10 mouse cellular contexts compared by ENCODE assay signal in genomic region chr5:12562204-12562603, GRCm38 (mm10).
DNase-seq lines count a peak whose midpoint lies in the region; ATAC-seq and TF ChIP-seq lines count a peak whose summit lies in the region.
"Had no signal": no experiment of that assay in that cellular context is flagged by ENCODE, and none has a peak within 500 bp of the region (broad histone marks: within the 10 kb centered on the region; RNA-seq: fewer than 3 reads in every experiment).

No protein-coding gene starts in this region.

- peak; percentile 78 for ATAC-seq in forebrain, embryonic 16.5 days
- ATAC-seq in midbrain, postnatal 0 days (ENCODE audit: low FRiP score) = 0 out of 2 replicates have a peak, but pooled peaks have one; percentile 33

- intact Hi-C loops in left cerebral cortex, postnatal 36 days (cut with DNase I) = loop anchor here (1.0 to 10.0 kb wide), 4 partner anchors 833 to 1655 kb away; no protein-coding TSS in a partner anchor

- H3K4me3 ChIP-seq in forebrain, embryonic 16.5 days (replicated peaks; ENCODE audit: low read length) = no peak overlapping the region
- H3K4me3 ChIP-seq in midbrain, postnatal 0 days (ENCODE audit: low read depth, low read length) = no peak overlapping the region
- H3K4me3 ChIP-seq: embryonic facial prominence, embryonic 12.5 days had no signal

- H3K27ac ChIP-seq in forebrain, embryonic 16.5 days (ENCODE audit: low read length) = no peak overlapping the region
- H3K27ac ChIP-seq in midbrain, postnatal 0 days (ENCODE audit: low read depth, low read length) = no peak overlapping the region
- H3K27ac ChIP-seq: embryonic facial prominence, embryonic 12.5 days; macrophage had no signal

- H3K4me1 ChIP-seq in forebrain, embryonic 16.5 days (replicated peaks; ENCODE audit: control insufficient read depth, insufficient read depth, low read length) = no peaks in the 10 kb centered on the region
- no peaks in the 10 kb centered on the region for H3K4me1 ChIP-seq in midbrain, postnatal 0 days (ENCODE audit: insufficient read depth, low read length)
- H3K4me1 ChIP-seq: embryonic facial prominence, embryonic 12.5 days had no signal

- no peaks in the 10 kb centered on the region for H3K36me3 ChIP-seq in forebrain, embryonic 16.5 days (ENCODE audit: control insufficient read depth, insufficient read depth)
- H3K36me3 ChIP-seq in midbrain, postnatal 0 days (ENCODE audit: insufficient read depth, low read length) = no peaks in the 10 kb centered on the region
- H3K36me3 ChIP-seq: embryonic facial prominence, embryonic 12.5 days had no signal

- peak; percentile 5 for DNase-seq in ovary, postnatal 36 days (ENCODE audit: low spot score)
- DNase-seq in ovary, adult 18-20 months (ENCODE audit: low spot score) = no peak
- peak; percentile 9 for DNase-seq in cerebellum, adult 11-12 months
- peak; percentile 39 for DNase-seq in kidney, adult 18-20 months
- DNase-seq in left cerebral cortex, postnatal 36 days (ENCODE audit: low spot score in 2 of 2) = peak; percentile 31 to 41
- DNase-seq in midbrain, postnatal 0 days (ENCODE audit: low spot score) = peak; percentile 89
- DNase-seq in thymus, postnatal 0 days (ENCODE audit: low spot score) = peak; percentile 45

- no peaks in the 10 kb centered on the region for H3K9me3 ChIP-seq in forebrain, embryonic 16.5 days (ENCODE audit: control insufficient read depth, low read length)
- H3K9me3 ChIP-seq in midbrain, postnatal 0 days (ENCODE audit: low read length) = no peaks in the 10 kb centered on the region
- H3K9me3 ChIP-seq: embryonic facial prominence, embryonic 12.5 days had no signal

- H3K27me3 ChIP-seq in forebrain, embryonic 16.5 days (replicated peaks; ENCODE audit: control insufficient read depth, insufficient read depth, low read length) = no peaks in the 10 kb centered on the region
- H3K27me3 ChIP-seq in midbrain, postnatal 0 days (ENCODE audit: insufficient read depth, low read length) = no peaks in the 10 kb centered on the region
- H3K27me3 ChIP-seq: embryonic facial prominence, embryonic 12.5 days had no signal

- WGBS in forebrain, embryonic 16.5 days = 35% methylated on average over 5 of the region's 5 CpGs
- 32% methylated on average over 5 of the region's 5 CpGs for WGBS in midbrain, postnatal 0 days

- no peak overlapping the region for H3K4me2 ChIP-seq in forebrain, embryonic 16.5 days (ENCODE audit: low read length)
- H3K4me2 ChIP-seq in midbrain, postnatal 0 days (ENCODE audit: low read depth, low read length, poor library complexity, severe bottlenecking) = no peak overlapping the region
- H3K4me2 ChIP-seq: embryonic facial prominence, embryonic 12.5 days had no signal

- no peak overlapping the region for H3K9ac ChIP-seq in forebrain, embryonic 16.5 days (replicated peaks; ENCODE audit: low read depth, low read length)
- H3K9ac ChIP-seq in midbrain, postnatal 0 days (replicated peaks; ENCODE audit: low read length, poor library complexity, severe bottlenecking) = no peak overlapping the region
- H3K9ac ChIP-seq: embryonic facial prominence, embryonic 12.5 days had no signal

- TF ChIP-seq CTCF in midbrain, postnatal 0 days (IDR thresholded peaks at IDR 0.05) = peak; percentile 93
